Mouse (Mus musculus): ENCODE measurements around the gene Ikbip. TPM values are rescaled to one million over a fixed set of nuclear protein-coding genes. Genes with fewer than 3 reads are reported as not detected.

Gene Ikbip
- total RNA-seq, 1 experiment: 28.1 TPM

- no peak overlapping the region for H3K27ac ChIP-seq (ENCODE audit: insufficient read depth, low read depth, low read length, poor library complexity, severe bottlenecking)
- H3K9ac ChIP-seq (ENCODE audit: insufficient read depth, low read depth, low read length, poor library complexity, severe bottlenecking): no peak overlapping the region
- no peaks in the 10 kb centered on the region for H3K4me1 ChIP-seq (ENCODE audit: control insufficient read depth in 2 of 2, insufficient read depth in 2 of 2, low read length in 2 of 2, poor library complexity in 1 of 2)
- no peak for DNase-seq (ENCODE audit: low read depth, low spot score)
- no peaks in the 10 kb centered on the region for H3K36me3 ChIP-seq (ENCODE audit: control insufficient read depth, insufficient read depth, low read length, poor library complexity, severe bottlenecking)
- in situ Hi-C loops (cut with MboI; ENCODE audit: low sequenced_read_pairs in 2 of 2, unreplicated experiment in 2 of 2): no loop called here
- no peak overlapping the region for H3K4me3 ChIP-seq (ENCODE audit: insufficient read depth in 1 of 2, low read depth in 1 of 2, low read length in 2 of 2, poor library complexity in 1 of 2, severe bottlenecking in 1 of 2)
- no peaks in the 10 kb centered on the region for H3K9me3 ChIP-seq (ENCODE audit: control insufficient read depth, insufficient read depth, low read depth, low read length)
- TF ChIP-seq MAFK (IDR thresholded peaks at IDR 0.05; ENCODE audit: insufficient read depth, low read depth, low read length) (no peak), CHD2 (IDR thresholded peaks at IDR 0.05; ENCODE audit: low read depth, low read length) (no peak), ZNF384 (IDR thresholded peaks at IDR 0.05; ENCODE audit: low read depth, low read length) (no peak), HCFC1 (IDR thresholded peaks at IDR 0.05; ENCODE audit: borderline replicate concordance, insufficient read depth, low read length) (no peak), ZC3H11A (IDR thresholded peaks at IDR 0.05; ENCODE audit: borderline replicate concordance, low read depth, low read length) (no peak)
These were observed 10.1 kb downstream of the Ikbip start for GRCm38 (mm10) chr10:91092812-91093211.

- TF ChIP-seq MAFK (IDR thresholded peaks at IDR 0.05; ENCODE audit: insufficient read depth, low read depth, low read length) (no peak), HCFC1 (IDR thresholded peaks at IDR 0.05; ENCODE audit: borderline replicate concordance, insufficient read depth, low read length) (no peak), ZNF384 (IDR thresholded peaks at IDR 0.05; ENCODE audit: low read depth, low read length) (no peak), ZC3H11A (IDR thresholded peaks at IDR 0.05; ENCODE audit: borderline replicate concordance, low read depth, low read length) (no peak), CHD2 (IDR thresholded peaks at IDR 0.05; ENCODE audit: low read depth, low read length) (no peak)
- Histone ChIP-seq H3K9ac (ENCODE audit: insufficient read depth, low read depth, low read length, poor library complexity, severe bottlenecking) (no peak overlapping the region), H3K4me1 (ENCODE audit: control insufficient read depth in 2 of 2, insufficient read depth in 2 of 2, low read length in 2 of 2, poor library complexity in 1 of 2) (no peaks in the 10 kb centered on the region), H3K4me3 (ENCODE audit: insufficient read depth in 1 of 2, low read depth in 1 of 2, low read length in 2 of 2, poor library complexity in 1 of 2, severe bottlenecking in 1 of 2) (no peak overlapping the region), H3K36me3 (ENCODE audit: control insufficient read depth, insufficient read depth, low read length, poor library complexity, severe bottlenecking) (no peaks in the 10 kb centered on the region), H3K9me3 (ENCODE audit: control insufficient read depth, insufficient read depth, low read depth, low read length) (no peaks in the 10 kb centered on the region), H3K27ac (ENCODE audit: insufficient read depth, low read depth, low read length, poor library complexity, severe bottlenecking) (no peak overlapping the region)
- no peak for DNase-seq (ENCODE audit: low read depth, low spot score)
- in situ Hi-C loops (cut with MboI; ENCODE audit: low sequenced_read_pairs in 2 of 2, unreplicated experiment in 2 of 2): no loop called here
These were observed 11.7 kb downstream of the Ikbip start for GRCm38 (mm10) chr10:91094251-91095104.

DNA sequence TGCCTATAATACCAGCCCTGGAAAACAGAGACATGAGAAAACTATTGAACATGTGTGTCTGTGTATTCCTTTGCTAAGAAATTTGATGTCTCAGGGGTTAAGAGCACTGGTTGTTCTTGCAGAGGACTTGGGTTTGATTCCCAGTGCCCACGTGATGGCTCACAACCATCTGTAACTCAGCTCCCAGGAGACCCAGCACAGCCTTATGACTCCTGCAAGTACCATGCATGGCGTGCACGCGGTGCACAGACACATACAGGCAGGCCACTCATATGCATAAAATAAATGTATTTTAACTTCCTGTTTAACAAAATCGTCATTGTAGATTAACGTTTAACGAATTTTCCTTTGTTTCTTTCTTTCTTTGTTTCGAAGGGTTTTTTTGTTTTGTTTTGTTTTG, 15.3 kb downstream of the Ikbip start:
- in situ Hi-C loops (cut with MboI; ENCODE audit: low sequenced_read_pairs in 2 of 2, unreplicated experiment in 2 of 2): no loop called here
- H3K9ac ChIP-seq (ENCODE audit: insufficient read depth, low read depth, low read length, poor library complexity, severe bottlenecking): no peak overlapping the region
- DNase-seq (ENCODE audit: low read depth, low spot score): no peak
- H3K9me3 ChIP-seq (ENCODE audit: control insufficient read depth, insufficient read depth, low read depth, low read length): no peaks in the 10 kb centered on the region
- no peak overlapping the region for H3K27ac ChIP-seq (ENCODE audit: insufficient read depth, low read depth, low read length, poor library complexity, severe bottlenecking)
- no peaks in the 10 kb centered on the region for H3K36me3 ChIP-seq (ENCODE audit: control insufficient read depth, insufficient read depth, low read length, poor library complexity, severe bottlenecking)
- no peak overlapping the region for H3K4me3 ChIP-seq (ENCODE audit: insufficient read depth in 1 of 2, low read depth in 1 of 2, low read length in 2 of 2, poor library complexity in 1 of 2, severe bottlenecking in 1 of 2)
- H3K4me1 ChIP-seq (ENCODE audit: control insufficient read depth in 2 of 2, insufficient read depth in 2 of 2, low read length in 2 of 2, poor library complexity in 1 of 2): no peaks in the 10 kb centered on the region
- TF ChIP-seq ZNF384 (IDR thresholded peaks at IDR 0.05; ENCODE audit: low read depth, low read length): no peak
- no peak for TF ChIP-seq CHD2 (IDR thresholded peaks at IDR 0.05; ENCODE audit: low read depth, low read length)
- TF ChIP-seq MAFK (IDR thresholded peaks at IDR 0.05; ENCODE audit: insufficient read depth, low read depth, low read length): no peak
- TF ChIP-seq ZC3H11A (IDR thresholded peaks at IDR 0.05; ENCODE audit: borderline replicate concordance, low read depth, low read length): no peak
- TF ChIP-seq HCFC1 (IDR thresholded peaks at IDR 0.05; ENCODE audit: borderline replicate concordance, insufficient read depth, low read length): no peak

DNA sequence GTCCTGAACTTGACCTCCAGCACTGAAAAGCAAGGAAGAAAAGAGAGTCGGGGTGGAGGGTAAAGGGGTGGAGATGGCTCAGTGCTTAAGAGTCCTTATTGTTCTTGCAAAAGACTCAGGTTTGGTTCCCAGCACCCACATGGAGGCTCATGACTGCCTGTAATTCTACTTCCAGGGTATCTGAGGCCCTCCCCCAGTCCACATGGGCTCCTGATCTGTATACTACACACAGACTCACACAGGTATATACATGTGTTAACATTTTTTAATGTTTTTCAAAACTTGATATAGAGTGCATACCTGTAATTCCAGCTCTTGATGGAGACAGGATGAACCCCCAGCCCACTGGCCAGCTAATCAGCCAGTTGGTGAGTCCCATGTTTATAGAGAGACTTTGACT, 17.4 kb downstream of the Ikbip start:
- H3K27ac ChIP-seq (ENCODE audit: insufficient read depth, low read depth, low read length, poor library complexity, severe bottlenecking): no peak overlapping the region
- no peak overlapping the region for H3K4me3 ChIP-seq (ENCODE audit: insufficient read depth in 1 of 2, low read depth in 1 of 2, low read length in 2 of 2, poor library complexity in 1 of 2, severe bottlenecking in 1 of 2)
- no peaks in the 10 kb centered on the region for H3K4me1 ChIP-seq (ENCODE audit: control insufficient read depth in 2 of 2, insufficient read depth in 2 of 2, low read length in 2 of 2, poor library complexity in 1 of 2)
- no peaks in the 10 kb centered on the region for H3K36me3 ChIP-seq (ENCODE audit: control insufficient read depth, insufficient read depth, low read length, poor library complexity, severe bottlenecking)
- in situ Hi-C loops (cut with MboI; ENCODE audit: low sequenced_read_pairs in 2 of 2, unreplicated experiment in 2 of 2): no loop called here
- TF ChIP-seq HCFC1 (IDR thresholded peaks at IDR 0.05; ENCODE audit: borderline replicate concordance, insufficient read depth, low read length) (no peak), ZNF384 (IDR thresholded peaks at IDR 0.05; ENCODE audit: low read depth, low read length) (no peak), CHD2 (IDR thresholded peaks at IDR 0.05; ENCODE audit: low read depth, low read length) (no peak), ZC3H11A (IDR thresholded peaks at IDR 0.05; ENCODE audit: borderline replicate concordance, low read depth, low read length) (no peak), MAFK (IDR thresholded peaks at IDR 0.05; ENCODE audit: insufficient read depth, low read depth, low read length) (no peak)
- H3K9ac ChIP-seq (ENCODE audit: insufficient read depth, low read depth, low read length, poor library complexity, severe bottlenecking): no peak overlapping the region
- DNase-seq (ENCODE audit: low read depth, low spot score): no peak
- no peaks in the 10 kb centered on the region for H3K9me3 ChIP-seq (ENCODE audit: control insufficient read depth, insufficient read depth, low read depth, low read length)

Measured in ES-E14 (cell line).